Mouse (Mus musculus): ENCODE measurements at regions not wholly inside any gene's neighbourhood (a gene's known extent, or its start where the extent isn't known, plus 50 kb on each side); places are given as distances from the start of the nearest gene placed in this dataset.

- no peak for TF ChIP-seq GATA1 (IDR thresholded peaks at IDR 0.05; ENCODE audit: borderline replicate concordance, low read length)
- TF ChIP-seq CTCF (IDR thresholded peaks at IDR 0.05; ENCODE audit: low read depth, low read length) = no peak
- no peak for TF ChIP-seq TAL1 (conservative IDR thresholded peaks at IDR 0.05; ENCODE audit: low read depth, low read length)
- no peak for TF ChIP-seq POLR2AphosphoS5 (IDR thresholded peaks at IDR 0.05; ENCODE audit: insufficient replicate concordance, low read depth, low read length)
These were observed 59.6 kb downstream of the Irf2bpl start for GRCm38 (mm10) chr12:86824860-86825583.
